Mouse (Mus musculus) limb, embryonic 12.5 days (tissue): Measurements from ENCODE around the gene Iqschfp. TPM values are rescaled to one million over a fixed set of nuclear protein-coding genes. Genes with fewer than 3 reads are reported as not detected.
A peak's percentile ranks its signal among the peaks of the same experiment; 100 is the strongest.
"Not testable (repeated sequence)": the region's sequence is repeated elsewhere in the genome, so short reads cannot be mapped to it uniquely, and the experiment has no call there.

ENCODE experiments used
- ATAC-seq: fragments of 200-750 bp; cut with Nextera tagmentation; 2 replicates; pipeline ENCODE4 v1.8.0; 2017; ENCODE audit warnings: low read depth, moderate TSS enrichment; ENCODE audit not compliant: insufficient number of reproducible peaks, insufficient read depth, low FRiP score, low TSS enrichment
- H3K27ac ChIP-seq: fragments of 300-500 bp; sonication (generic); 2 replicates; pipeline ENCODE4 v1.5.1; 2016; ENCODE audit warnings: mild to moderate bottlenecking, moderate library complexity
- H3K27me3 ChIP-seq: fragments of 300-500 bp; sonication (generic); 2 replicates; pipeline ENCODE4 v1.6.1; 2016; ENCODE audit warnings: mild to moderate bottlenecking, moderate library complexity
- H3K36me3 ChIP-seq: fragments of 300-500 bp; sonication (generic); 2 replicates; pipeline ENCODE4 v1.6.1; 2016; ENCODE audit warnings: mild to moderate bottlenecking, moderate library complexity
- H3K4me1 ChIP-seq: fragments of 300-500 bp; sonication (generic); replicated peaks from 2 replicates; pipeline ENCODE4 v1.6.1; 2016
- H3K4me2 ChIP-seq: fragments of 300-500 bp; sonication (generic); 2 replicates; pipeline ENCODE4 v1.6.1; 2016; ENCODE audit warnings: mild to moderate bottlenecking, moderate library complexity
- H3K4me3 ChIP-seq: fragments of 300-500 bp; sonication (generic); replicated peaks from 2 replicates; pipeline ENCODE4 v1.5.1; 2016; ENCODE audit warnings: mild to moderate bottlenecking
- H3K9ac ChIP-seq: fragments of 300-500 bp; sonication (generic); replicated peaks from 2 replicates; pipeline ENCODE4 v1.6.1; 2016; ENCODE audit warnings: mild to moderate bottlenecking, moderate library complexity
- H3K9me3 ChIP-seq: fragments of 300-500 bp; sonication (generic); 2 replicates; pipeline ENCODE4 v1.6.1; 2016; ENCODE audit warnings: mild to moderate bottlenecking, moderate library complexity
- WGBS: fragments of 180-500 bp; shearing (Covaris S2); methylation state at CpG from one replicate; pipeline ENCODE4 v1.1.7; 2016; 5-methylcytosine and 5-hydroxymethylcytosine counted together
- polyA plus RNA-seq: library from polyadenylated mRNA; unstranded; fragments of >200 nt; fragmentation: Nextera tagmentation; extraction: Ambion mirVana; gene quantifications from 2 replicates; pipeline ENCODE4 v1.2.1, GENCODE M21; 2016

Gene Iqschfp
- polyA plus RNA-seq, 1 experiment from 2014 or later = 0.87 TPM

- Histone ChIP-seq H3K27ac (no peak overlapping the region), H3K4me1 (no peaks in the 10 kb centered on the region), H3K9ac (no peak overlapping the region), H3K9me3 (no peaks in the 10 kb centered on the region), H3K4me2 (no peak overlapping the region), H3K27me3 (peaks cover 4% of the 10 kb centered on the region; the same call in 1 of the 2 replicates), H3K36me3 (no peaks in the 10 kb centered on the region), H3K4me3 (no peak overlapping the region)
- no peak for ATAC-seq
- 66% methylated on average over 4 of the region's 4 CpGs for WGBS
These were observed 185.4 kb downstream of the Iqschfp start for GRCm38 (mm10) chr3:68077406-68077805.

- ATAC-seq = no peak
- no peaks in the 10 kb centered on the region for H3K9me3 ChIP-seq
- H3K4me2 ChIP-seq = no peak overlapping the region
- no peak overlapping the region for H3K27ac ChIP-seq
- no peaks in the 10 kb centered on the region for H3K36me3 ChIP-seq
- no peak overlapping the region for H3K4me3 ChIP-seq
- H3K9ac ChIP-seq = no peak overlapping the region
- H3K4me1 ChIP-seq = no peaks in the 10 kb centered on the region
- WGBS = 93% methylated on average over 2 of the region's 2 CpGs
- H3K27me3 ChIP-seq = peaks cover 32% of the 10 kb centered on the region
These were observed 193.0 kb downstream of the Iqschfp start for GRCm38 (mm10) chr3:68085024-68085423.

GRCm38 (mm10) chr3:68092108-68092507 lies 200.1 kb downstream of the Iqschfp start:
- H3K27ac ChIP-seq = no peak overlapping the region
- 42% methylated on average over 4 of the region's 4 CpGs for WGBS
- ATAC-seq = no peak

DNA sequence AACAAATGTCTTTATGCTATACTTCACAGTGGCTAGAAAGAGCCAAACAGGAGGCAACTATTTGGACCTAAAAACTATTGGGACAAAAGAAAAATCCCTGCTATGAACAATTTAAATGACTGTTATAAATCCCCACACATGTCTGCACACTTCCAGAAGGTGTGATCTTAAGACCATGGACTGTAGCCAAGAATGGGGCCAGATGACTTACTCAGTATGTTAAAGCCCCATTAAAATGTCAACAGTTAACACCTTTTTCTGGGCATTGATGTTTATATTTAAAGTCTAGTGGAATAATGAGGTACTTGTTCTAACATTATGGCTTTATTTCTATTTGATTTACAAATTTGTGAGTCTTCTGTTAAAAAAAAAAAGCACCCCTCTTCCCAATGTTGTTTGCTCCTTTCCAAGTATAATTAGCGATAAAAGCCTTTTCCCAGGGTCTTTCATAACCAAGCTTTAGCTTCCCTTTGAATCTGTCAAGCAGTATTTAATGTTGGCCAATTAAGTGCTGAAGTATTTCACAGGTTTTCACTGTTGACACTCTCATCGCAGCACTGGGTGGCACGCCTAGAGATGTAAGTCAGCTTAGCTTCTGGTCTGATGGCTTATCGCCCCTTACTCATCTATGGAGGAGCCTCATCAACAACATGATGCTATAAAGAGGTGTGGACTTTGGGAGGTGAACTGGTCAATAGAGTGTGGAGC lies 204.8 kb downstream of the Iqschfp start:
- Histone ChIP-seq H3K27ac (no peak overlapping the region), H3K27me3 (peaks cover 50% of the 10 kb centered on the region)
- peak; percentile 59; the same call in 1 of the 2 replicates for ATAC-seq

More at GRCm38 (mm10) chr3:68092108-68092507, 200.1 kb downstream of the Iqschfp start:
- H3K27me3 ChIP-seq = peaks cover 48% of the 10 kb centered on the region
- H3K36me3 ChIP-seq = no peaks in the 10 kb centered on the region
- H3K4me1 ChIP-seq = peaks cover 1% of the 10 kb centered on the region; the same call in 1 of the 2 replicates
- no peaks in the 10 kb centered on the region for H3K9me3 ChIP-seq
- no peak overlapping the region for H3K4me3 ChIP-seq
- H3K4me2 ChIP-seq = no peak overlapping the region
- no peak overlapping the region for H3K9ac ChIP-seq

GRCm38 (mm10) chr3:68099561-68099960 lies 207.5 kb downstream of the Iqschfp start:
- H3K4me2 ChIP-seq, H3K9me3 ChIP-seq, H3K9ac ChIP-seq, H3K4me1 ChIP-seq, H3K36me3 ChIP-seq, H3K4me3 ChIP-seq, ATAC-seq, H3K27ac ChIP-seq: not testable (repeated sequence)
- H3K27me3 ChIP-seq = peaks cover 42% of the 10 kb centered on the region
- WGBS = 85% methylated on average over 6 of the region's 6 CpGs

More for the DNA sequence above, 204.8 kb downstream of the Iqschfp start:
- Histone ChIP-seq H3K9me3 (no peaks in the 10 kb centered on the region), H3K4me3 (no peak overlapping the region), H3K9ac (no peak overlapping the region), H3K36me3 (no peaks in the 10 kb centered on the region), H3K4me2 (no peak overlapping the region), H3K4me1 (peaks cover 4% of the 10 kb centered on the region; the same call in 1 of the 2 replicates)
- WGBS = 34% methylated on average over 4 of the region's 4 CpGs

- H3K9me3 ChIP-seq = no peaks in the 10 kb centered on the region
- H3K36me3 ChIP-seq = no peaks in the 10 kb centered on the region
- no peak overlapping the region for H3K9ac ChIP-seq
- no peak overlapping the region for H3K4me3 ChIP-seq
- H3K27ac ChIP-seq = no peak overlapping the region
- peaks cover 4% of the 10 kb centered on the region; the same call in 1 of the 2 replicates for H3K4me1 ChIP-seq
- no peak for ATAC-seq
- WGBS = 73% methylated on average over 4 of the region's 4 CpGs
- H3K27me3 ChIP-seq = peaks cover 37% of the 10 kb centered on the region
- no peak overlapping the region for H3K4me2 ChIP-seq
These were observed 209.3 kb downstream of the Iqschfp start for GRCm38 (mm10) chr3:68101343-68101742.

GRCm38 (mm10) chr3:68105081-68105685 lies 213.2 kb downstream of the Iqschfp start:
- Histone ChIP-seq H3K27me3 (peaks cover 30% of the 10 kb centered on the region), H3K9me3 (no peaks in the 10 kb centered on the region), H3K9ac (no peak overlapping the region), H3K27ac (no peak overlapping the region), H3K36me3 (no peaks in the 10 kb centered on the region), H3K4me2 (no peak overlapping the region), H3K4me1 (no peaks in the 10 kb centered on the region), H3K4me3 (no peak overlapping the region)
- 63% methylated on average over 2 of the region's 2 CpGs for WGBS
- ATAC-seq = no peak

- no peak overlapping the region for H3K9ac ChIP-seq
These were observed 229.3 kb downstream of the Iqschfp start for GRCm38 (mm10) chr3:68121338-68121737.

DNA sequence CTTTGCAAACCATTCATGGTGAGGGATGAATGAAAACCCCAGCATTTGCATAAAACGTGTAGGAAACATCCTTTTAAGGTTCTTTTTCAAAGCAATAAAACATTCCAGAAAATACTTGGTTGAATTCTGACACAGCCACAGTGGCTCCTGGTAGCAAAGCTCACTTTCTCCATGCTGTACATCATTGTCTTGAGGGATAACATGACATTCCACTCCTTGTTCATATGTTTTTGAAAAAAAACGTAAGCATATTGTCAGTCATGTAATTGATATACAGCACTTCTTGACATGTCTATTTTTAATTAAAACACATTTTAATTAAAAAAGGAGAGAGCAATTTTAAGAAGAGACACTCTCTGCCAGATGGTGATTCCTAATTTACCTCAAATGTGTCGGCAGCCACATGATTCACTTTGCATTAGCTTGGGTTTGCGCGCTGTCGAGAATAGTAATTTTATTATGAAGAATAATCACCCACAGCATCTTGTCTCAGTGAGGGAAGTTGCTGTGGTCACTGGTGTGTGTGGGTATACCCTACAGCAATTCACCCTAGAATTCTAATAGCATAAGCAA lies 234.3 kb downstream of the Iqschfp start:
- no peaks in the 10 kb centered on the region for H3K9me3 ChIP-seq
- H3K27ac ChIP-seq = no peak overlapping the region
- peaks cover 14% of the 10 kb centered on the region; the same call in 1 of the 2 replicates for H3K27me3 ChIP-seq
- H3K36me3 ChIP-seq = no peaks in the 10 kb centered on the region
- WGBS = 79% methylated on average over 6 of the region's 6 CpGs
- no peaks in the 10 kb centered on the region for H3K4me1 ChIP-seq
- ATAC-seq = no peak
- H3K4me2 ChIP-seq = no peak overlapping the region
- no peak overlapping the region for H3K9ac ChIP-seq
- no peak overlapping the region for H3K4me3 ChIP-seq

More at GRCm38 (mm10) chr3:68121338-68121737, 229.3 kb downstream of the Iqschfp start:
- no peaks in the 10 kb centered on the region for H3K36me3 ChIP-seq
- 73% methylated on average over 5 of the region's 5 CpGs for WGBS
- no peak overlapping the region for H3K4me2 ChIP-seq
- H3K4me3 ChIP-seq = no peak overlapping the region
- peaks cover 12% of the 10 kb centered on the region; the same call in 1 of the 2 replicates for H3K27me3 ChIP-seq
- H3K27ac ChIP-seq = no peak overlapping the region
- H3K4me1 ChIP-seq = no peaks in the 10 kb centered on the region
- no peak for ATAC-seq
- no peaks in the 10 kb centered on the region for H3K9me3 ChIP-seq

DNA sequence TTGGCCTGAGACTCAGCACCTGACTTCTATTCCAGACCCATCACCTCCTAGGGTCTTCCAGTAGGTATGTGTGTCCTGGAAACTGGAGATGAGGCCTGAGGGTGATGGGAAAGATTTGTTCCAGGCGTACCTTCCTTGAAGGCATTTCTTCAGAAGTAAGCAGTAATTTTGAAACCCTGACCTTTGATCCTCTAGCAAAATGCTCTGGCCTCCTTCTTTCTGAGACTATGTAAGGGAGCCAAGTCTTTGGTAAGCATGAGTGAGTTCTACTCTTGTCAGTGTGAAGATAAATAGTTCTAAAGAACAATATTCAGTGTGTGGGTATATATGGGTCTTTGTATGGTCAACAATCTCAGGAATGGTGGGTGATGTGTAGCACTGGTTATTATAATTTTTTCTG lies 238.4 kb downstream of the Iqschfp start:
- Histone ChIP-seq H3K36me3 (no peaks in the 10 kb centered on the region), H3K9ac (no peak overlapping the region), H3K9me3 (no peaks in the 10 kb centered on the region), H3K4me3 (no peak overlapping the region), H3K4me2 (no peak overlapping the region), H3K27ac (no peak overlapping the region), H3K4me1 (no peaks in the 10 kb centered on the region), H3K27me3 (peaks cover 6% of the 10 kb centered on the region; the same call in 1 of the 2 replicates)
- ATAC-seq = no peak
- WGBS = 63% methylated on average over 1 of the region's 1 CpGs

- Histone ChIP-seq H3K4me2 (no peak overlapping the region), H3K27ac (no peak overlapping the region), H3K36me3 (no peaks in the 10 kb centered on the region), H3K9ac (no peak overlapping the region), H3K9me3 (no peaks in the 10 kb centered on the region), H3K27me3 (no peaks in the 10 kb centered on the region), H3K4me1 (no peaks in the 10 kb centered on the region; the same call in 1 of the 2 replicates), H3K4me3 (no peak overlapping the region)
- no peak for ATAC-seq
- WGBS = 56% methylated on average over 5 of the region's 5 CpGs
These were observed 247.0 kb downstream of the Iqschfp start for GRCm38 (mm10) chr3:68138833-68139627.
